Mouse (Mus musculus) right cerebral cortex, postnatal 25 days (tissue): Measurements from ENCODE around the gene Siah3.

ENCODE experiments used
- DNase-seq: peaks from one replicate; pipeline ENCODE4 v3.0.0; 2022

Siah3 gene

GRCm38 (mm10) chr14:75473061-75473930, 17.5 kb downstream of the Siah3 start:
- DNase-seq, result no peak

DNA sequence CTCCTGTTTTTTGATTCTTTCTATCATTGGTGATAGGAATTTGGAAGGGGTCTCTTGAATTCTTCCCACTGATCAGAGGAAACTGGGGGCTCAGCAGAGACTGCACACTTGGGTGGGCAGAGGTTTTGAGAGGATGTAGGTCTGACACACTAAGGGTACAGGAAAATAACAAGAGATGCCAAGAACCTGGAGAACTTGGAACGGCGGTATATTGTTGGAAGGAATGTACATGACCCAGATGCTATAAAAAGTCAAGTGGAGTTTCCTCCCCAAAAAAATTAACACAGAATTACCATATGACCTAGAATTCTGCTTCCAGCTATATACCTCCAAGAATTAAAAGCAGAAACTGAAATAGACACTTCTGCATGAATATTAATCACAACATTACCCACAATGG, 20.1 kb downstream of the Siah3 start:
- no peak for DNase-seq

DNA sequence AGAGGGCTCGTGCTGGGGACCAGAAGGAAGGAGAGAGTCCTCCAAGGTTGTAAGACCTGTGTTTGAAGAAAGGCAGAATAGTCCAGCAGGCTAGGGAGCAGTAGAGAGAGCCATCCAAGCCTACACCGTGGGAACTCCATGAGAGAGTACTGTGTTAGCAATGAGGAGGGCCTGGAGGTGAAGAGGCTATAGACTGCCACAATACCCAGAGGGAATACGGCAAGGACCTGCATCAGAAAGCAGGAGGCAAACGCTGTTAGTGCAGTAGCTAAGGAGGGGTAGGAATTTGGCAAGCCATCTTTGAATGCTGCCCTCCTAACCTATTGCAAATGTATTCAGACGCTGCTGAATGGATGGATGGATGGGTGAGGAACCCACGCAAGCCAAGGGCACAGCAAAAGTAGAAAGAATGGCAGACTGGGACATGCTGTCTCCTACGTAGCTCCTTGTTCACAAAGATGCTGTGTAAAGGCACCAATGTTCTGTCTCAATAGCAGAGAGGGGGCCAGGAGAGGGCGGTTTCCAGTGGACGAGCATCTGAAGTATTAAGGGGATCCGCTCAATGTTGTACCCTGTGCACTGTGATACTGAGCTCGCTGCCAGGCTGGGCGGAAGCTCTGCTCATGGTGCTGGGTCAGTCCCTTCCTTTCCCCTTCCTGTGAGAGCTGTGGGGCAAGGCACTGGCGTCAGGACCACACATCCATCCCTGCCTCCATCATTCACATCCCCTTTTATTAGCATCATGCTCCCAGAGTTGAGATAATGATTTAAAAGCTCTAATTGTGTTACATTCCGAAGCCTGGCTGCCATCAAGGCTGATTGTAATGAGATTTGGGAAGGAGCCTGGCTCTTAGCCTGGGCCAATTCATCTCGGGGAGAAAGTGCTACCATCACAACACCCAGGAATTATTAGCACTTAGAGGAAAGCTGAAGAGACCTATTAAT, 26.7 kb downstream of the Siah3 start:
- DNase-seq, result no peak

DNA sequence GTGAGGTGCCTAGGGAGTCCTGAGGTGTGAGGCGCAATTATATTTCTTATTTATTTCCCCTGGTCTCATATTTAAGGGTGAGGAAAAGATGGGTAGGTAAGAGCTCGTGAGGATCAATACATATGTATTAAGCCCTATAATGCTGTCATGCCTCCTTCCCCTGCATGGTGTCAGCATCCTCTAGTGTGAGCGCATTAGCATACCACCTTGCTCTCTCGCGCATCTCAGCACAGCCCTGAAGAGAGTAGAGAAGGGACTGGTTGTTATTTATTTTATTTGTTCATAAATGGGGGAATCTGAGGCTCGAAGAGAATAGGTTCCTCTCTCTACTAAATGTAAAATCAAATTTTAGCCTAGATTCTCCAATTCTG, 27.4 kb downstream of the Siah3 start:
- DNase-seq, result no peak

GRCm38 (mm10) chr14:75487932-75488331, 32.1 kb downstream of the Siah3 start:
- DNase-seq, result no peak

GRCm38 (mm10) chr14:75493555-75494194, 37.9 kb downstream of the Siah3 start:
- DNase-seq, result no peak

GRCm38 (mm10) chr14:75494926-75495325, 39.1 kb downstream of the Siah3 start:
- no peak for DNase-seq

GRCm38 (mm10) chr14:75501501-75501990, 45.8 kb downstream of the Siah3 start:
- no peak for DNase-seq

GRCm38 (mm10) chr14:75502446-75502845, 46.7 kb downstream of the Siah3 start:
- DNase-seq, result no peak

DNA sequence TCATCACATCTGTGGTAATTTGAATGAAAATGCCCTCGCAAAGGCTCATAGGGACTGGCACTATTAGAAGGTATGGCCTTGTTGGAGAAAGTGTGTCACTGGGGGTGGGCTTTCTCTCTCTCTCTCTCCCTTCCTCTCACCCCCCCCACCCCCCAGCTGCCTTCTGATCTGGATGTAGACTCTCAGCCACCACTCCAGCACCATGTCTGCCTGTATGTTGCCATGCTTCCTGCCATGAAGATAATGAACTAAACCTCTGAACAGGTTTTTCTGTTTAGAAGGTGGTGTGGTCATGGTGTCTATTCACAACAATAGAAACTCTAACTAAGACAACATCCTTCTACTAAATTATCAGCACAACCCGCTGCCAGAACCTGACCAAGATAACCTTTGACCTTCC, 48.5 kb downstream of the Siah3 start:
- DNase-seq, result no peak

GRCm38 (mm10) chr14:75505126-75505840, 49.5 kb downstream of the Siah3 start:
- DNase-seq, result no peak

DNA sequence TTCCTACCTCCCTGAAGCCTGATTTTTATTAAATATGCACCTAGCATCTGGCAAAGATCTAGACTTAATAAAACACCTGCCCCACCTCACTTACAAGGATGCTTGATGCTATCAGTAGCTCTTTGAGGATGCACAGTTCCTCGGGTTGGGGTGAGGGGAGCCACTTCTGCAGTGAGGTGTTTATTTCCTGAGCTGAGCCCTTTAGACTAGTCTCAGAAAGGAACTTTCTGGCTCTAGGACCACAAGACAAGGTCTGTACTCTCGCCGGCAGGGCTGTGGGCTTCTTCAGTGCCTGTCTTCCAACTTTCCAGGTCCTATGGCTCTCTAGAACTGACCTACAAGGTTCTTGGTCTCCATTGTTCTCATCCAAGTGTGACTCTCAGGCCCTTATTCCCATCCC, 50.5 kb downstream of the Siah3 start:
- DNase-seq, result no peak

GRCm38 (mm10) chr14:75510125-75510524, 54.3 kb downstream of the Siah3 start:
- DNase-seq, result no peak

DNA sequence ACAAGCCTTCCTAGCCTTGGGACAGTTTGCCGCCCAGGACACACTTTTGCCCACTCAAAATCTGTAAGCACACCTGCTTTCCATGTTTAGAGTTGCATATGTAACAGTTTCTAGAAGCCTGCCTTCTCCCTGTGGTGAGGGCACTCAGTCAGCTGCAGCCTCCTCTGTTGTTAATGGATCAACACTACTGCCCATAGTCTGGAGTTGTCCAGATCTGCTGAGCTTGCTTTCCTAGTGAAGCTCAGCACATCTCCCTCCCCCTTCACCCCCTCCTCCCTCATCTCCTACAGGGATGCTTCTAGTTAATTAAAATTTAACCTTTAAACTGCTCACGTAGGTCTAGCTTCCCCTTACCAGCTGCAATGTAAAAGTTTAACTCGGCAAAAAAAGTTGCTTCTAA, 57.2 kb downstream of the Siah3 start:
- DNase-seq, result no peak

- DNase-seq, result no peak
Measured at GRCm38 (mm10) chr14:75516161-75516560, 60.4 kb downstream of the Siah3 start.

- DNase-seq, result no peak
Measured at GRCm38 (mm10) chr14:75516917-75517595, 61.3 kb downstream of the Siah3 start.

- no peak for DNase-seq
Measured at GRCm38 (mm10) chr14:75518196-75518887, 62.6 kb downstream of the Siah3 start.

GRCm38 (mm10) chr14:75518899-75519298, 63.1 kb downstream of the Siah3 start:
- no peak for DNase-seq

GRCm38 (mm10) chr14:75519668-75520067, 63.9 kb downstream of the Siah3 start:
- no peak for DNase-seq

DNA sequence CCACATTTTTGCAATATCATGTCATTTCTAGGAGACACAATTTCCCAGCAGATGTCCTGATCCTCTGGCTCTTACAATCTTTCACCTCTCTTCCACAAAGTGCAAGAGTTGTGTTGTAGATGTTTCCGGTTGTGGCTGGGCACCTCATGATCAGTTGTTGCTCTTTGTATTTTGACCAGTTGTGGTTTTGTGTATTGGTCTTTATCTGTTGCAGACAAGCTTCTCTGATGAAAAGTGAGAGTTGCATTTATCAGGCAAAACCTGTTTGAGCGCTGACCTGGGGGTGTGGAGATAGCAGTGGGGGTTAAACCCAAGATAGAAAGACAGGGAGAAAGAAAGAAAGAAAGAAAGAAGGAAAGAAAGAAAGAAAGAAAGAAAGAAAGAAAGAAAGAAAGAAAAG, 68.9 kb downstream of the Siah3 start:
- no peak for DNase-seq
